Mouse (Mus musculus) induced T-regulatory cell, adult 2 months (primary cell): Measurements from ENCODE around the gene Ulk3.

Experiments used
- DNase-seq: peaks from one replicate; pipeline ENCODE4 v3.0.0-alpha.2; 2012; ENCODE audit warnings: low read depth

Ulk3 gene

GRCm38 (mm10) chr9:57589224-57590126 is at the start of gene Ulk3:
TSS of gene Ulk3 (plus strand) at chr9:57589452.
- peak; percentile 87 for DNase-seq

GRCm38 (mm10) chr9:57539550-57539949 is 49.7 kb upstream of the Ulk3 start:
- DNase-seq, result no peak

GRCm38 (mm10) chr9:57541312-57541711 is 47.9 kb upstream of the Ulk3 start:
- DNase-seq, result peak; percentile 82

GRCm38 (mm10) chr9:57543951-57544350 is 45.3 kb upstream of the Ulk3 start:
- DNase-seq, result no peak

GRCm38 (mm10) chr9:57547287-57547686 is 42.0 kb upstream of the Ulk3 start:
- no peak for DNase-seq

- no peak for DNase-seq
Measured at GRCm38 (mm10) chr9:57547869-57548268, 41.4 kb upstream of the Ulk3 start.

- no peak for DNase-seq
Measured at GRCm38 (mm10) chr9:57549186-57549585, 40.1 kb upstream of the Ulk3 start.

- no peak for DNase-seq
Measured at GRCm38 (mm10) chr9:57550126-57550862, 39.0 kb upstream of the Ulk3 start.

GRCm38 (mm10) chr9:57552139-57552887 is 36.9 kb upstream of the Ulk3 start, which contains the start of gene Mpi:
TSS of gene Mpi (minus strand) at chr9:57552763.
- peak; percentile 62 for DNase-seq

- DNase-seq, result no peak
Measured at GRCm38 (mm10) chr9:57553119-57553518, 36.1 kb upstream of the Ulk3 start.

- DNase-seq, result no peak
Measured at GRCm38 (mm10) chr9:57554753-57555152, 34.5 kb upstream of the Ulk3 start.

GRCm38 (mm10) chr9:57557215-57557614 is 32.0 kb upstream of the Ulk3 start:
- DNase-seq, result no peak

GRCm38 (mm10) chr9:57558625-57559024 is 30.6 kb upstream of the Ulk3 start:
- no peak for DNase-seq

- DNase-seq, result peak; percentile 21
Measured at GRCm38 (mm10) chr9:57559568-57559967, 29.7 kb upstream of the Ulk3 start.

GRCm38 (mm10) chr9:57560263-57560662 is 29.0 kb upstream of the Ulk3 start:
- DNase-seq, result no peak

- peak; percentile 96 for DNase-seq
Measured at GRCm38 (mm10) chr9:57560861-57561710, 28.2 kb upstream of the Ulk3 start, which contains the start of gene Scamp2. TSS of gene Scamp2 (plus strand) at chr9:57560943.

GRCm38 (mm10) chr9:57561711-57562099 is 27.5 kb upstream of the Ulk3 start:
- DNase-seq, result peak; percentile 40

- DNase-seq, result peak; percentile 39
Measured at GRCm38 (mm10) chr9:57562896-57563372, 26.3 kb upstream of the Ulk3 start.

- DNase-seq, result no peak
Measured at GRCm38 (mm10) chr9:57564609-57565008, 24.6 kb upstream of the Ulk3 start.

- no peak for DNase-seq
Measured at GRCm38 (mm10) chr9:57565741-57566221, 23.5 kb upstream of the Ulk3 start.

GRCm38 (mm10) chr9:57566846-57567245 is 22.4 kb upstream of the Ulk3 start:
- DNase-seq, result no peak
